Mouse (Mus musculus) liver, embryonic 13.5 days (tissue): ENCODE measurements at regions not wholly inside any gene's neighbourhood (a gene's known extent, or its start where the extent isn't known, plus 50 kb on each side); places are given as distances from the start of the nearest gene placed in this dataset.

Experiments used
- ATAC-seq: fragments of 200-750 bp; cut with Nextera tagmentation; 2 replicates; pipeline ENCODE4 v1.8.0; 2017; ENCODE audit warnings: low read depth, mild to moderate bottlenecking, moderate number of reproducible peaks, moderate library complexity
- DNase-seq: peaks from one replicate; pipeline ENCODE4 v3.0.0; 2022
- H3K27ac ChIP-seq: fragments of 300-500 bp; sonication (generic); 2 replicates; pipeline ENCODE4 v1.5.1; 2015; ENCODE audit warnings: moderate library complexity, mild to moderate bottlenecking, inconsistent platforms
- H3K27me3 ChIP-seq: fragments of 300-500 bp; sonication (generic); 2 replicates; pipeline ENCODE4 v1.6.1; 2015; ENCODE audit warnings: mild to moderate bottlenecking, inconsistent platforms
- H3K36me3 ChIP-seq: fragments of 300-500 bp; sonication (generic); 2 replicates; pipeline ENCODE4 v1.6.1; 2015; ENCODE audit warnings: mild to moderate bottlenecking, inconsistent platforms
- H3K4me1 ChIP-seq: fragments of 300-500 bp; sonication (generic); replicated peaks from 2 replicates; pipeline ENCODE4 v1.6.1; 2015; ENCODE audit warnings: inconsistent platforms
- H3K4me2 ChIP-seq: fragments of 300-500 bp; sonication (generic); 2 replicates; pipeline ENCODE4 v1.6.1; 2015; ENCODE audit warnings: inconsistent platforms, mild to moderate bottlenecking, moderate library complexity
- H3K4me3 ChIP-seq: fragments of 300-500 bp; sonication (generic); replicated peaks from 2 replicates; pipeline ENCODE4 v1.5.1; 2015; ENCODE audit warnings: mild to moderate bottlenecking, inconsistent platforms
- H3K9ac ChIP-seq: fragments of 300-500 bp; sonication (generic); 2 replicates; pipeline ENCODE4 v1.6.1; 2015; ENCODE audit warnings: mild to moderate bottlenecking, inconsistent platforms
- H3K9me3 ChIP-seq: fragments of 300-500 bp; sonication (generic); replicated peaks from 2 replicates; pipeline ENCODE4 v1.6.1; 2016; ENCODE audit warnings: inconsistent platforms
- WGBS: fragments of 180-500 bp; shearing (Covaris S2); methylation state at CpG from one replicate; pipeline ENCODE4 v1.1.7; 2015; ENCODE audit not compliant: insufficient replicate concordance; 5-methylcytosine and 5-hydroxymethylcytosine counted together

DNA sequence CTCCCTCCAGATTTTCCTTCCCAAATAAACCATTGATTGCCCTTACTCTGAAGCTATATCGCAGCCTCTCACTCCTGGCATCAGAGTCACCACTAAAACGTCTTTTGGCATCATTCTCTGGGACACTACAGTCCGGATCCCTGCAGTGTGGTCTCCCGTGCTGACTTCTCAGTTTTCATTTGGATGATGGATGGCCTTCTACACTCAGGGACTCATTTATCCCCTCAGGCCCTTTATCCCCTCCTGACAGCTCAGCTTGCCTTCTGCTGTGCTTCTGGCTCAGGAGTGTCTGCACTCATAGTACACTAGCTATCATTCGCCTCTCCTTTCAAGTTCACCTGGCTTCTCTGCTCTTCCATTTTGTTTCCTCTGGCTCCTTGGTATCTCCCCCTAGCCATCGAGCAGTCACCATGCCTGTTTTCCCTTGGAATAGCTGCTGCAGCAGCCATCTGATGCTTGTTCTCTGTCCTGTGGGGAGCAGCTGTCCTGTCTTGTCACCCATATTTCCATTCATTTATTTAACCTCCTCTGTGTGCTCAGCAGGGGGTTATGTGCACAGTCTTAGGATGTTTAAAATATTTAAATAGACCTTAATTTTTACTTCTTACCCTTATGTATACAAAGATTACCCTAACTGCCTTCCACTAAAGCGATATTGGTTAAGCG, 263.7 kb downstream of the Foxo1 start:
- H3K4me1 ChIP-seq = no peaks in the 10 kb centered on the region
- H3K4me3 ChIP-seq = no peak overlapping the region
- no peaks in the 10 kb centered on the region for H3K27me3 ChIP-seq
- H3K27ac ChIP-seq = no peak overlapping the region
- ATAC-seq = no peak
- no peak for DNase-seq
- no peak overlapping the region for H3K9ac ChIP-seq
- H3K9me3 ChIP-seq = no peaks in the 10 kb centered on the region
- 59% methylated on average over 8 of the region's 8 CpGs for WGBS
- no peak overlapping the region for H3K4me2 ChIP-seq
- H3K36me3 ChIP-seq = no peaks in the 10 kb centered on the region

DNA sequence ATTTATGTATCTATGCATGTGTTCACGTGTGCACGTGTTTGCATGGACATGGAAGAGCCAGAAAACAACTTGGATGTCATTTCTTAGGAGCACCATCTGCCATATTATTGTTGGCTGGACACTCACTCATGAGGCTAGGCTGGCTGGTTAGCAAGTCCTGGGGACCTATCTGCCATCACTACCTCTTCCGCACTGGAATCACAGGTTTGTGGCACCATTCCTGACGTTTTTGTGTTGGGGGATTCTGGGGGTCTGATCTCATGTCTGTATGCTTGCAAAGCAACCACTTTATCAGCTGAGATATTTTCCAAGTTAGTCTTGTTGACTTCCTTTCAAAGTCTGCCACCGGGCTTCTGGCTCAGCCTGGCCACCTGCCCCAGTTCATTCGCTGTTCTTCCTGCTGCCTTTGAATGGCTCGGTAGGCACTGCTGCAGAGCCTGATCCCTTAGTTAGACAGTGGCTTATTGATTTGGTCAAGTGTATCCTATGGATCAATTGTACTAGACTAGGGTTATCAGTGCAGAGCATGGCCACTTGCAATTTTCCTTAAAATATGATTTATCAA, 262.4 kb downstream of the Foxo1 start:
- H3K4me2 ChIP-seq = no peak overlapping the region
- ATAC-seq (no peak), DNase-seq (no peak)
- H3K9ac ChIP-seq = no peak overlapping the region
- no peak overlapping the region for H3K27ac ChIP-seq
- H3K36me3 ChIP-seq = no peaks in the 10 kb centered on the region
- WGBS = 71% methylated on average over 7 of the region's 7 CpGs
- H3K9me3 ChIP-seq = no peaks in the 10 kb centered on the region
- no peaks in the 10 kb centered on the region for H3K4me1 ChIP-seq
- H3K4me3 ChIP-seq = no peak overlapping the region
- no peaks in the 10 kb centered on the region for H3K27me3 ChIP-seq

DNA sequence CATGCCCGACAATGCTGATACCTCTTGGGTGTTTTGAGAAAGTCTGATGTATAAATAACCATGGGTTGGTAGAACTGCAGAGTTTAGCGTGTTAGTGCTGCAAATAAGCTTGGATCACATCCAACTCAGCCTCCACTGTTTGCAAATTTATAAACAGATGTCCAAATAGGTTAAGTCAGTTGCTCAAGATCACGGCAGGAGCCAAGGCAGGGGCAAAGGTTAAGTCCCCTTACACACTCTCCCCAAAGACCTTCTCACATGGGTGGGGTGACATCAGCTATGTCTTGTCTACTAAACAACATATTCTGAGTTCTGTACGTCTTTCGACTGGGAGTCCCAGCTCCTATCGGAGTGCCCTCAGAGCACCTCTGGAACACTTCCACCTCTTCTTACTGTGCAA, 261.0 kb downstream of the Foxo1 start:
- no peak for DNase-seq
- no peak for ATAC-seq
- Histone ChIP-seq H3K27me3 (no peaks in the 10 kb centered on the region), H3K4me1 (no peaks in the 10 kb centered on the region), H3K4me2 (no peak overlapping the region), H3K9ac (no peak overlapping the region), H3K9me3 (no peaks in the 10 kb centered on the region), H3K36me3 (no peaks in the 10 kb centered on the region), H3K27ac (no peak overlapping the region), H3K4me3 (no peak overlapping the region)
- WGBS = 72% methylated on average over 6 of the region's 6 CpGs

DNA sequence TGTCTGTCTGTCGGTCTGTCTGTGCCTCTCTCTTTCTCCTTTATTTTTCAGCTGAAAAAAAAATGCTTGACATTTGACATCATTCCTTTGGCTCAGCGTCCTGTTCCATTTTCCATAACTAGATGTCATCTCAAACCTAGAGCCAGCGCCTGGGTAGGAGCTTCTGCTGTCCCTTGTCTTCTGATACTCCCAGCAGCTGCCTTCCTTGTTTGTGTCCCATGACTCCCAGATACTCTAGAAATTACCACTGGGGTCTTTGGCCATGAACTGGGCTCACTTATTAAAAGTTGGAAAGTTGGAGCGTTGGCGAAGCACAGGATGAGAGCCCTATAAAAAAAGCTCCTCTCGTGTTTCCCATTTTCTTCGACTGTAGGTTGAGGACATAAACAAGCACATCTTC, 260.4 kb downstream of the Foxo1 start:
- Histone ChIP-seq H3K27me3 (no peaks in the 10 kb centered on the region), H3K4me2 (no peak overlapping the region), H3K27ac (no peak overlapping the region), H3K9me3 (no peaks in the 10 kb centered on the region), H3K36me3 (no peaks in the 10 kb centered on the region), H3K4me3 (no peak overlapping the region), H3K4me1 (no peaks in the 10 kb centered on the region), H3K9ac (no peak overlapping the region)
- ATAC-seq = no peak
- WGBS = 64% methylated on average over 7 of the region's 7 CpGs
- DNase-seq = no peak

DNA sequence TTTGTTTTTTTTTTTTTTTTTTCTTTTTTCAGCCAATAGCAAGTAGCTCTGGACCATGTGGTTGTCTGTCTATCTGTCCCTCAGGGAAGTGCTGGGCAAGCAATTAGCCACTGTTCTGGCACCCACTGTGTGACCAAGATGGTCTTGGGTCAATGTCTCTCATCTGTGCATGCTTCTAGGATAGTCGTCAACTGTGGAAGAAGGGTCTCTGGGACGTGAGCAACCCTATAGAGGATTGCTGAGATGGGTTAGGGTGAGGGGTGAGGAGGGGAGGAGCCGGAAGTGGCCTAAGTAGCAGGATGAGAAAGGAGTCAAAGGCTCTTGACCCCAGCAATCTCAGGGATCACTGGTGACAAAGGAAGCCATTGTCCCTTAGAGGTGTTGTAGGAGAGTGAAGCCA, 259.6 kb downstream of the Foxo1 start:
- Histone ChIP-seq H3K4me1 (no peaks in the 10 kb centered on the region), H3K27ac (no peak overlapping the region), H3K27me3 (no peaks in the 10 kb centered on the region), H3K4me3 (no peak overlapping the region), H3K4me2 (no peak overlapping the region), H3K9me3 (no peaks in the 10 kb centered on the region), H3K9ac (no peak overlapping the region), H3K36me3 (no peaks in the 10 kb centered on the region)
- 61% methylated on average over 3 of the region's 3 CpGs for WGBS
- ATAC-seq (no peak), DNase-seq (no peak)

DNA sequence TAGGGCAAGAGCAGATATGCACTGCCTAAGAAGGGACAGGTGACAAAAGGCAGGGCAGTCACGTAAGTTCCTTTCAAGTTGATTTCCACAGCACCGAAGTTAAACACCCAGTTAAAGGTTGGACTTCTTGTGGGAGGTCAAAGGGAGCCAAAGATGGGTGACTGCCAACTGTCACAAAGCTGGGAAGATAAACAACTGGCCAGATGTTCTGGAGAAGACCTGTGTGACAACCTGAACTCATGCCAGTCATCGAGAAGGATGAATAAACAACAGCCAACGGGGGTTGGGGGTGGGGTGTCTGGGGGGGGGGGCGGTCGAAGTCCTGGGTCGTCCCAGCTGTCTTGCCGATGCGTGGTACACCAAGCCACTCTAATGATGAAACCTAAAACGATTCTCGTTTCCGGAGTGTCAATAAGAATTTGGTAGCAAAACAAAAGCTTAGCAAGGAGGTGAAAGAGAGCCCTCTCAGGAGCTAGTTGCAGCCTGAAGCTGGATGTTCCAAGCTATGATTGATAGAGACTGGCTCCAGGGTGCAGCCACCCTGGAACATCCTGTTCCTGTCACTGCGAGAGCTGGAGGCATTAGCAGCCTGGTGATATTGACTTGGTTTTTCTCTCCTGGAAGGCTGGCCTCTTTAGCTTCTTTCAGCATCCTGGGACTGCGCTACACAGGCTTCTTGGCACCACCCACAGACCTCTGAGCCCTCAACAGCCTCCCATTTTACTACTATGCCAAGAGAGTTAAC, 259.0 kb downstream of the Foxo1 start:
- H3K9me3 ChIP-seq = no peaks in the 10 kb centered on the region
- no peaks in the 10 kb centered on the region for H3K36me3 ChIP-seq
- no peak overlapping the region for H3K4me2 ChIP-seq
- ATAC-seq (no peak), DNase-seq (no peak)
- no peak overlapping the region for H3K9ac ChIP-seq
- WGBS = 61% methylated on average over 14 of the region's 14 CpGs
- no peak overlapping the region for H3K4me3 ChIP-seq
- no peak overlapping the region for H3K27ac ChIP-seq
- H3K27me3 ChIP-seq = no peaks in the 10 kb centered on the region
- no peaks in the 10 kb centered on the region for H3K4me1 ChIP-seq

DNA sequence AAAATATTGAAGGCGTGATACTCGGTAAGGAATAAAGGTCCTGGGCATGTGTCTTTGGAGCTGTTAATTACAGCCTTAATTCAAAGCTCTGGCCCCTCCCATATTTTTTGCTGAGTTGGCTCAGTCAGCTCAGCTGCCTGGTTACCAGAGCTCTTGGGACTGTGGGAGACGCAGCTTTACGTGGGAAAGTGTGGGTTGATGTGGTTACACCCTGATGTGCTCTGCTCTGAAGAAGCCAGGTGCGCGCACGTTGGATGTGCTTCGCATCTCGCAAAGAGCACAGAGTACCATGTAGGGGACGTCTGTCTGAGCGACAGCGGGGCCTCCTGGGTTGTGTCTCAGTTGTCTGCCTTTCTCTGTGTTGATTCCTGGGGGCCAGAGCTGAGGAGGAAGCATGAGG, 254.8 kb downstream of the Foxo1 start:
- Histone ChIP-seq H3K4me3 (no peak overlapping the region), H3K9me3 (no peaks in the 10 kb centered on the region), H3K4me2 (no peak overlapping the region), H3K27ac (no peak overlapping the region), H3K4me1 (no peaks in the 10 kb centered on the region), H3K36me3 (no peaks in the 10 kb centered on the region), H3K27me3 (no peaks in the 10 kb centered on the region), H3K9ac (no peak overlapping the region)
- DNase-seq (no peak), ATAC-seq (no peak)
- 78% methylated on average over 12 of the region's 12 CpGs for WGBS

DNA sequence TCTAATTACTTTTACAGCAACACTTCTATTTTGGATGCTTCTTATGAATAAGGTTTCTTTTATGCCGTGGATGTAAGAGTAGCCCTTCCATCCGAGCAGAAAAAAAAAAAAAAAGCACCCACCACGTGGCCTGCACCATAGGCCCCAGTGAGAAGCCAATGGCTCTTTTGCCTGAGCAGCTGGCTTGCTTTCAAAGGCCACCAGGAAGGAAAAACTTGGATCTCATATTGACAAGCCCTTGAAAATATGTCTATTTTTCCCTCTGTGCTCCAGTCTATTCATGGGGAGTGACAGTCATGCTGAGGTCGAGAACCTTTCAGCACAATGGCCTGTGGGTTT, 252.4 kb downstream of the Foxo1 start:
- Histone ChIP-seq H3K9me3 (no peaks in the 10 kb centered on the region), H3K4me1 (no peaks in the 10 kb centered on the region), H3K4me3 (no peak overlapping the region), H3K27me3 (no peaks in the 10 kb centered on the region), H3K4me2 (no peak overlapping the region), H3K9ac (no peak overlapping the region), H3K27ac (no peak overlapping the region), H3K36me3 (no peaks in the 10 kb centered on the region)
- 45% methylated on average over 4 of the region's 4 CpGs for WGBS
- DNase-seq = no peak
- no peak for ATAC-seq

DNA sequence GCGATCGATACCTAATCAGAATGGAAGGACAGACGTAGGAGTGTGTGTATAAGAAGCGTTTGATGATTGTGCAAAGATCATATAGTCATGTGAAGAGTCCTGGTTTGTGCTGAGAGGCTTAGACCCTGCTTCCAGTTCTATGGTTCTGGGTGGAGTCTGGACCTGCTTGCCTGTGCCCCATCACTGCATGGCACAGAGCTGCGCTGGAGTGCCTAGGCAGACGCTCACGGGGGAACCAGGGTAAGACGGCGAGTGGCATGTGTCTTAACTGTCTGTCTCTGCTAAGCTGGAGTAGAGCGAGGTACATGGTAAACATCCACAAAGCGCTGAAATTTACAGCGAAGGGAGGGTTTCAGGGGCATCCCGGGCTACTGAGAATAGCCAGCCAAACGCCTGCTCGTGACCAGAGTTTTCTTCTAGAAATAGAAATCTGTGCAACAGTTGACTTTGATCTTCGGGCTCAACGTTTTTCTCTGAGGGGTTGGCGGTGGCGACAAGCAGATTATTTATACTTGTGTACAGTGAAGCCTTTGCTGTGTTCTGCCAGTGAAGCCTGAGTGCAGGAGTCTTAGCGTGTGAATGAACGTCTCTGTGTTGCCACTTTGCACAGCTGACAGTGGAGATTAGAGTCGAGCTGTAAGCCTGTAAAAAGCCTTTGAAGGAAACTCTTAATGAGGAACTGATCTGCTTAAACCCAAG, 251.9 kb downstream of the Foxo1 start:
- DNase-seq = no peak
- no peak overlapping the region for H3K27ac ChIP-seq
- 74% methylated on average over 22 of the region's 22 CpGs for WGBS
- H3K4me3 ChIP-seq = no peak overlapping the region
- H3K9ac ChIP-seq = no peak overlapping the region
- no peaks in the 10 kb centered on the region for H3K36me3 ChIP-seq
- no peak for ATAC-seq
- H3K4me2 ChIP-seq = no peak overlapping the region
- no peaks in the 10 kb centered on the region for H3K9me3 ChIP-seq
- no peaks in the 10 kb centered on the region for H3K4me1 ChIP-seq
- H3K27me3 ChIP-seq = no peaks in the 10 kb centered on the region

DNA sequence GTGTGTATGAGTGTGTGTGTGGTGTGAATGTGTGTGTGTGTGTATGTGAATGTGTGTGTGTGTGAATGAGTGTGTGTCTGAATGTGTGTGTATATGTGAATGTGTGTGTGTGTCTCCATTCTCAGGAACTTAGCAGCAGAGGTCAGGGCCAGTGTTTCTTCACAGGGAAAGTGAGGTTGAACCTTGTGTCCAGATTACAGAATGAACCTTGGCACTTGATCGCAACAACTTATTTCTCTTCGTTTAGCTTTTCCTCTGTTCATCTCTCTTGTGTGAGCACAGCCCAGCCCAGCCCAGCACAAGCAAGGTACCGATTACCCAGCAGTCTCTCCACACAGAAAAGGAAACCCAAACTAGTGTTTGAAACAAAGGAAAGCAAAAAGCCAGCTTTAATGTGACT, 249.7 kb downstream of the Foxo1 start:
- ATAC-seq = no peak

DNA sequence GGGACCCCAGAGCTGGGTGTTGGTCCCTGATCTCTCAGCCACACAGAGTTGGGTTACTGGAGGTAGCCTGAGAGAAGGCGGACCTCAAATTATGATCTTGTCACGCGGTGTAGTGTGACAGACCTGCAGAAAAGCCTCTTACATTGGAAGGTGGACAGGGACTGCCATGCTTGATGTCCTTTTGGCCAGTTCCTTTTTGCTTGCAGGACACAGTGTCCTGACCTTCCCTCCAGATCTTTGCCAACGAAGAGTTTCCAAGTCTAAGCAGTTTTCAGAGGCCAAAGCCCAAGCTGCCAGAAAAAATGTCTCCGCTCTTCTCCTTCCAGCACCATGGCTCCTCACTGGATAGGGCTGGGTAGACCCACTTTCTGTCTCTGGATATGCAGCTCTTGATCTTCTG, 248.6 kb downstream of the Foxo1 start:
- Histone ChIP-seq H3K9me3 (no peaks in the 10 kb centered on the region), H3K9ac (no peak overlapping the region), H3K27ac (no peak overlapping the region), H3K4me3 (no peak overlapping the region), H3K27me3 (no peaks in the 10 kb centered on the region), H3K4me1 (no peaks in the 10 kb centered on the region), H3K4me2 (no peak overlapping the region), H3K36me3 (no peaks in the 10 kb centered on the region)
- DNase-seq = no peak
- 75% methylated on average over 5 of the region's 5 CpGs for WGBS
- ATAC-seq = no peak

More for the DNA sequence above, 249.7 kb downstream of the Foxo1 start:
- Histone ChIP-seq H3K27me3 (no peaks in the 10 kb centered on the region), H3K9me3 (no peaks in the 10 kb centered on the region), H3K36me3 (no peaks in the 10 kb centered on the region), H3K4me1 (no peaks in the 10 kb centered on the region), H3K27ac (no peak overlapping the region), H3K4me2 (no peak overlapping the region), H3K4me3 (no peak overlapping the region), H3K9ac (no peak overlapping the region)
- WGBS = 70% methylated on average over 3 of the region's 3 CpGs
- DNase-seq = no peak
